Mouse (Mus musculus): Measurements from ENCODE around the gene Astn2.

Gene Astn2

GRCm38 (mm10) chr4:65976251-65976650 is 428.2 kb downstream of the Astn2 start:
- DNase-seq (ENCODE audit: low read depth, low spot score), result peak; percentile 93

- DNase-seq (ENCODE audit: low read depth, low spot score), result no peak
These were observed 432.0 kb downstream of the Astn2 start for GRCm38 (mm10) chr4:65972395-65972794.

DNA sequence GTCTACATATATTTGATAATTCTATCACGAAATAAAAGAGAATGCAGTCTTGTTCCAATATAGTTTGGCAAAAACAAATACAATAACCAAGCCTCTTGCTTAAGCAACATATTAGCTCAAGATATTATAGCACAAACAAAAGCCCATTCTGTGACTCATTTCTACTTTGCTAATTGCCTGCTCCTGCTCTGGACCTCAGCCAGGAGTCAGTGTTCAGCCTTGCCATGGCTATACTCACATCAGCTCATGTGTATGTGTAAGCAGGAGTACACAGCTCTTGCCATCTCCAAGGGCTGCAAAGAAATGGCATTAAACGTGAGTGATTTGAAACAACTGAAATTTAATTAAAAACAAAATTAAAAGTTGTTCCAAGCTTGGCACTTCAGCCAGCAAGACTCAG is 435.1 kb downstream of the Astn2 start:
- peak; percentile 62 for DNase-seq (ENCODE audit: low read depth, low spot score)

- peak; percentile 72 for DNase-seq (ENCODE audit: low read depth, low spot score)
These were observed 439.8 kb downstream of the Astn2 start for GRCm38 (mm10) chr4:65964604-65965003.

DNA sequence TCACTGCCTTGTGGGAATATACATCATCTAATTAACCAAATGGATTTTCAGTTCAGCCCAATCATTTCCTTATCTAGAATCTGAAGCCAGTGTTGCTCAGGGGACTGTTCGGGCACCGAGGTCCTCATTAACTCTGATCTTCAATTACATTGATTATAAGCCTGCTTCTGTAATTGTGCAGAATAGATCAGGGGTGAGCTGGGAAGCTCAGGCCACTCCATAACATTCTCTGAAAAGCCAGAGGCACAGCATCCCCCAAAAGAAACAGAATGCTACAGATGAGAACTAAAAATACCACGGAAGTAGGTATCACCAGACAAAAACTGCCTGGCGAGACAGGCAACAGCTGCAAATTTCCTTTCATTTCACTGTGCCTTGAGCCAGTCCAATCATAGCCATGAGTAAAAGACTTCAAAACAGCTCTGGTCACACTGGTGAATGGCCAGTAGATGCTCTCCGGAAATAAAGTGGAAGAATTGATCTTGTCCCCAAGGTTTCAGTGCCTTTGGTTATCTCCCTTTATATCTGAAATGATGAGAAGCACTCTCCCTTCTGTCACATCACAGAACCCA is 445.1 kb downstream of the Astn2 start:
- DNase-seq (ENCODE audit: low read depth, low spot score), result peak; percentile 49

DNA sequence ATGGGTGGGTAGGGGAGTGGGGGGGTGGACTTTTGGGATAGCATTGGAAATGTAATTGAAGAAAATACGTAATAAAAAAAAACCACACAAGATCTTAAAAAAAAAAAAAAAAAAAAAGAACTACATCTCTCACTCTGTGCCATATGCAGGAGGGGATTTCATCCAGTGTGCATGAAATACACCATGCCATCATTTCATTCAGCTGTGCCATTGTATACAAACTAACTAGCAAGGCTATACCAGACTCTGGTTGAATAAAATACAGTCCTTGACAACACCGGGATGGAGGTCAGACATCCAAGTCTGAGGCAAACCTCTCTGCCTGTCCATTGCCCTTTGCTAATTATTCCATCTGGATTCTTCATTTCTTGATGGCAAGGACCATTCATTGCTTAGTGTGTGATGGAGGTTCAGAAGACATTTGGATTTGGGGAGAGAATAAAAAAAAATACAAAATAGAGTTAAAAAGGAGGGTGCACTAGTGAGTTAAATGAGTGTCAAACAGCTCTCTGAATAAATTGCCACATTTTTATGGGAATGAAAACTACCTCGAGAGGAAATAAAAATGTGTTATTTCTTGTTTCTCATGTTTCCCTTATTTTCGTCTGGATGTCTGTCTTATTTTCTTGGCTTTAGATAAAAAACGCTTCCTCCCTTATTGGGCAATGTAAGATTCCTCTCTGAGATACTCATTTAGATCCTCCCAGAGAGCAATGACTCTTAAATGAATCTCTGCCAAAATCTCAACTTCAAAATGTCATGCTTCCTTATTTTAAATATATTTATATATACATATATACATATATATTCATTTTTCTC is 445.8 kb downstream of the Astn2 start:
- peak; percentile 68 for DNase-seq (ENCODE audit: low read depth, low spot score)

GRCm38 (mm10) chr4:65951918-65952317 is 452.5 kb downstream of the Astn2 start:
- DNase-seq (ENCODE audit: low read depth, low spot score), result peak; percentile 68

DNA sequence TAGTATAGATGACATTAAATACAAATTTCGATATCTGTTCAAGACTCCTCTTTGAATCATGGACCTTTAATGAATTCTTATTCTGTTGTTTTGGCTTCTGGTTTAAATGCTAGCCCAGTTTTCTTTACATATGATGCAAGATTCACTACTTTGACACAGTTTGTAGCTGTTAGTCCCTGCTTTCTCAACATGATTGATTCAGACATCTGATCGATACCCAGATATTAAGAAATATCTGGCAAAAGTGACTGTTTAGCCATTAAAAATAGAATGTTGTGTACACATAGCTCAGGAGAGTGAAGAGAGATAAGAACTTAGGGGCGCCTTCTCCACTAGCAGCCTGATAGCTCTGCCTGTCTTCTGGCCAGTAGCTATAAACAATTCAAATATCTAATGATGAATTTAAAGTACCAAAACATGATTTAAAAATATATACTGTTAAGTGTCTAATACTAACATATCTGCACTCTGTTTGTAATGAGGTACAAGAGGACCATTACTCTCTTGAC is 457.2 kb downstream of the Astn2 start:
- DNase-seq (ENCODE audit: low read depth, low spot score), result no peak

- no peak for DNase-seq (ENCODE audit: low read depth, low spot score)
These were observed 458.4 kb downstream of the Astn2 start for GRCm38 (mm10) chr4:65946021-65946420.

- no peak for DNase-seq (ENCODE audit: low read depth, low spot score)
These were observed 473.5 kb downstream of the Astn2 start for GRCm38 (mm10) chr4:65930901-65931300.

DNA sequence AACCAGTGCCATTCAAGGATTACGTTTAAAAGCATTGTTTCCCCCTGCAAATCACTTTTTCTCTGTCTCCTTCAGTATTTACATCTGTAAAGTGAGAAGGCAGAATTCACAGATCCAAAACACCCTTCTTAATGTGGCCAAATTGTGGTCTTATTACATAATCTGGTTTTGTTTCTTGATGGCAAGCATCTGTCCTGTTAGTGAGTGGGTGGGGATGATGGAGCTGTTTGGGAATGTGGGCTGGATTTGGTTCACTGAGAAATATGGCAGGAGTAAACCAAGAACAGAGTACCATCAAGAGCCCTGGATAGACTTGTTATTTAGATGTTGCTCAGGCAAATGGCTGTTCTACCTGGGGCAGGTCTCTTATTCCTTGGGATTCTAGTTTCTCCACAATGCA is 484.1 kb downstream of the Astn2 start:
- DNase-seq (ENCODE audit: low read depth, low spot score), result peak; percentile 53

- peak; percentile 21 for DNase-seq (ENCODE audit: low read depth, low spot score)
These were observed 488.1 kb downstream of the Astn2 start for GRCm38 (mm10) chr4:65916027-65917008.

DNA sequence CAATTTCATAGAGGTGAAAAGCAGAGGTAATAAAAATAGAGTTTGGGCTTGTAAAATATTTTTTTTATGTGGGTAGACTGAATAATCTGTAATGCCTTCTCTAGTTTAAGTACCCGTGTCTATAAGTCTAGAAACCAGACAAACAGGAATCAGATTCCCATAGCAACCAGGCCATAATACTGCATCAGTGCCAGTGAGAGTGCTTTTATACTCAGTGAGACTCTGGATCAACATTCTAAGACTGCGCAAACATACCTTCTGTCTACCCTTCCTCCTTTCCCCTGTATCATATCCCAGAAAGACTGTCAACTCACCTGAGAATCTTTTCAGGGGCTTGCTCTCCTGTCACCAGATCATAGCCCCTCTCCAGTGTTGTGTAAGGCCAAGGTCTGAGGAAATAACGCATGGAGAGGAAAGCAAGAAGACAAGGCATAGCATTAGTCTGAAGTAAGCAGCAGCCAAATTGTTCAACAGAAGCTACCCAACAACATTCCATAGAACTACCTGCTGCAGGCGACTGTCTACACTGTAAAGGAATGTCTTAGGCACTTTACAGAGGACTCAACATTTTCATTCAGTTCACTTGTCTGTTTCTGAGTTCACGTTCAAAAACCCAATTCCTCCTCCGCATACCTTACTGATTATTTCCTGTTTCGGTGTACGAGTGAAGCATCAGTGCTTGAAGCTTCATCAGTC is 492.0 kb downstream of the Astn2 start:
- DNase-seq (ENCODE audit: low read depth, low spot score), result no peak

GRCm38 (mm10) chr4:65907660-65908059 is 496.8 kb downstream of the Astn2 start:
- peak; percentile 80 for DNase-seq (ENCODE audit: low read depth, low spot score)

- DNase-seq (ENCODE audit: low read depth, low spot score), result no peak
These were observed 499.4 kb downstream of the Astn2 start for GRCm38 (mm10) chr4:65904963-65905362.

- peak; percentile 65 for DNase-seq (ENCODE audit: low read depth, low spot score)
These were observed 508.1 kb downstream of the Astn2 start for GRCm38 (mm10) chr4:65896092-65897027.

GRCm38 (mm10) chr4:65888332-65888993 is 515.9 kb downstream of the Astn2 start:
- peak; percentile 61 for DNase-seq (ENCODE audit: low read depth, low spot score)

DNA sequence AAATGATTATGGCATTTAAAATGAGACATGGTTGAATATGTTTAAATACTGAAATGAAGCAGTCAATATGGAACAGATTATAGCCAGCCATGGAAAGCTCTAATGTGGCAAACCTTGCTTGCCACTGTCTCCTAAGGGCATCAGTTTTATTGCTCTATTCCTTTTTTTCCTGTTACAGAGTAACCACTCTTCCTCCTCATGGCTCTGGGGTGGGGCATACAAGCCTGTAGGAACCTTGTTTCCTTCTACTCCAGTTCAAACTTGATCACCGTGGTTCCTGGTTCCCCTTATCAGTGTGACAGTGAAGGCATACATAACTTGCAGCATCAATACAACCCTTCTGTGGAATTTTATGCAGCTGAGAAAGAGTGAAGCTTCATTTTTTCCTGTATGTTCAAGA is 517.5 kb downstream of the Astn2 start:
- no peak for DNase-seq (ENCODE audit: low read depth, low spot score)

DNA sequence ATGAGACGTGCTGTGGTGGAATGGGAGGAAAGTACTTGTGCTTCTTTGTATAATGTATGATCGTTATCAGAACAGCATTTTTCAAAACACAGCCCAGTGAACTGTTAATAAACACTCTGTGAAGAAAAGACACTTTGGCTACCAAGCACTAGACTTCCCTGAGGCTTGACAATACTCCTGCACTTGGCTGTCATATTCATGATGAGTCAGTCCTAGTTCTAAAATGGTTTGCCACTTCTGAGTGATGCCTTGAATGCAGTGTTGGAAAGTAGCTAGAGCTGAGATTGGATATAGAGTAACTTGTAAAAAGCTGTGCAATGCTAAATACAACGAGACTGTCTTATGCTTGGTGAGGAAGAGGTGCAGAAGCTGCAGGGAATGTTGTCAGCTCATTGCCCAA is 518.5 kb downstream of the Astn2 start:
- peak; percentile 77 for DNase-seq (ENCODE audit: low read depth, low spot score)

Measured in brain, adult 2 months (tissue).